Mouse (Mus musculus) midbrain, postnatal 0 days (tissue): ENCODE data around the gene Vps13c. TPM values are rescaled to one million over a fixed set of nuclear protein-coding genes. Genes with fewer than 3 reads are reported as not detected.

Source experiments
- ATAC-seq: fragments of 200-750 bp; cut with Nextera tagmentation; 2 replicates; pipeline ENCODE4 v1.8.0; 2017; ENCODE audit warnings: moderate number of reproducible peaks, mild to moderate bottlenecking, moderate TSS enrichment, moderate library complexity; ENCODE audit not compliant: low FRiP score
- DNase-seq: peaks from one replicate; pipeline ENCODE4 v3.0.0-alpha.2; 2015; ENCODE audit warnings: low spot score
- H3K27ac ChIP-seq: fragments of 300-500 bp; sonication (generic); 2 replicates; pipeline ENCODE4 v1.5.1; 2014; ENCODE audit warnings: low read depth, mild to moderate bottlenecking, low read length, mixed read lengths
- H3K27me3 ChIP-seq: fragments of 300-500 bp; sonication (generic); 2 replicates; pipeline ENCODE4 v1.6.1; 2014; ENCODE audit warnings: low read length, control low read depth, mixed read lengths; ENCODE audit not compliant: insufficient read depth
- H3K36me3 ChIP-seq: fragments of 300-500 bp; sonication (generic); 2 replicates; pipeline ENCODE4 v1.6.1; 2014; ENCODE audit warnings: low read length, control low read depth, mixed read lengths; ENCODE audit not compliant: insufficient read depth
- H3K4me1 ChIP-seq: fragments of 300-500 bp; sonication (generic); 2 replicates; pipeline ENCODE4 v1.6.1; 2014; ENCODE audit warnings: mild to moderate bottlenecking, control low read depth, antibody characterized with exemption, low read length, mixed read lengths; ENCODE audit not compliant: insufficient read depth
- H3K4me2 ChIP-seq: fragments of 300-500 bp; sonication (generic); 2 replicates; pipeline ENCODE4 v1.6.1; 2014; ENCODE audit warnings: low read depth, mild to moderate bottlenecking, low read length, mixed read lengths; ENCODE audit not compliant: poor library complexity, severe bottlenecking
- H3K4me3 ChIP-seq: fragments of 300-500 bp; sonication (generic); 2 replicates; pipeline ENCODE4 v1.5.1; 2014; ENCODE audit warnings: low read depth, mild to moderate bottlenecking, low read length, moderate library complexity
- H3K9ac ChIP-seq: fragments of 300-500 bp; sonication (generic); replicated peaks from 2 replicates; pipeline ENCODE4 v1.6.1; 2014; ENCODE audit warnings: mild to moderate bottlenecking, low read length, moderate library complexity, mixed read lengths; ENCODE audit not compliant: poor library complexity, severe bottlenecking
- H3K9me3 ChIP-seq: fragments of 300-500 bp; sonication (generic); 2 replicates; pipeline ENCODE4 v1.6.1; 2016; ENCODE audit warnings: low read length, control low read depth
- CTCF ChIP-seq: IDR thresholded peaks from 2 replicates; pipeline ENCODE4 v1.5.1; 2016; ENCODE audit warnings: antibody characterized with exemption, mild to moderate bottlenecking
- WGBS: fragments of 180-500 bp; shearing (Covaris S2); extraction: QIAGEN DNeasy Blood & Tissue Kit; methylation state at CpG from one replicate; pipeline ENCODE4 v1.1.7; 2014; 5-methylcytosine and 5-hydroxymethylcytosine counted together
- polyA plus RNA-seq: library from polyadenylated mRNA; unstranded; fragments of >200 nt; fragmentation: Nextera tagmentation; extraction: Ambion mirVana; gene quantifications from 2 replicates; pipeline ENCODE4 v1.2.1, GENCODE M21; 2015
- total RNA-seq: library from RNA; depleted of rRNA; stranded (reverse); fragments of >200 nt; gene quantifications from 2 replicates; pipeline ENCODE4 v1.2.3, GENCODE M21; 2014

Gene Vps13c
- total and polyA plus RNA-seq, 2 experiments from 2014 or later, result 8.4 to 31.5 TPM

GRCm38 (mm10) chr9:67922350-67922749 is 82.2 kb downstream of the Vps13c start:
- Histone ChIP-seq H3K9me3 (no peaks in the 10 kb centered on the region), H3K27me3 (no peaks in the 10 kb centered on the region), H3K4me3 (no peak overlapping the region), H3K9ac (no peak overlapping the region), H3K36me3 (peaks cover 19% of the 10 kb centered on the region), H3K4me2 (no peak overlapping the region), H3K27ac (no peak overlapping the region), H3K4me1 (no peaks in the 10 kb centered on the region)
- no peak for TF ChIP-seq CTCF
- ATAC-seq (no peak), DNase-seq (peak; percentile 37)
- WGBS, result 50% methylated on average over 5 of the region's 5 CpGs

DNA sequence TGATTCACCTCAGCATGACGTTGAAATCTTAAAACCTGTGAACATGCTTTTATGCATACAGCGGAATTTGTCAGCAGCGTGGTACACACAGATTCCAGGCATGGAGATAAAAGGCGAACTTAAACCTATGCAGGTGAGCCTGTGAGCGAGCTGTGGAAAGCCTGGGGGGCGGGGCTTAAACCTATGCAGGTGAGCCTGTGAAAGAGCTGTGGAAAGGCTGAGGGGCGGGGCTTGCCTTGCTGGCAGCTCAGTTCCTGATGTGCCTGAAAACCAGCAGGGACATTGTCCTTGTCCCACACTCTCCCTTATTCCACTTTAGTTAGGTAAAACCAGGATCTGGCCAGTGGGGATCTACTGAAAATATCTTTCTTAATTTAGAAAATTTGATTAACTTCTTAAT is 90.4 kb downstream of the Vps13c start:
- Histone ChIP-seq H3K4me2 (no peak overlapping the region), H3K9me3 (no peaks in the 10 kb centered on the region), H3K36me3 (peaks cover 23% of the 10 kb centered on the region), H3K27me3 (no peaks in the 10 kb centered on the region), H3K27ac (no peak overlapping the region), H3K9ac (no peak overlapping the region), H3K4me3 (no peak overlapping the region), H3K4me1 (no peaks in the 10 kb centered on the region)
- DNase-seq (no peak), ATAC-seq (no peak)
- 76% methylated on average over 7 of the region's 7 CpGs for WGBS
- no peak for TF ChIP-seq CTCF

DNA sequence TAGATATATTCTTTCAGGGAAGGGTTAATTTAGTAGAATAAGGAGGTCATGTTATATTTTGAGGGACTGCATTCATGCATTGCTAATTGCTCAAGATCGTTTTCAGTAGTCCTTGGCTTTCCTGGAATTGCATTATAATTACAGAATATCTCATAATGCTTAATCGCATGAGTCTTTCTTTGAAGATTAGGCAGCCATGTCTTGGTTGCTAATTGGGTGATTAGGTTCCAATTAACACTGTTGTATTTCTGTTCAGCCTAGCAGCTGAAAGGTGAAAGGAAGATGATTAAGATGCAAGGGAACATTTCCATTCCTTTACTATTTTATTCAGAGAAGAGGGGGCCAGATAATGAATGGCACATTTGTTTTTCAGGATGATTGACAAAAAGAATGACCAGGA is 97.1 kb downstream of the Vps13c start:
- Histone ChIP-seq H3K4me2 (no peak overlapping the region), H3K9me3 (no peaks in the 10 kb centered on the region), H3K27me3 (no peaks in the 10 kb centered on the region), H3K4me1 (no peaks in the 10 kb centered on the region), H3K27ac (no peak overlapping the region), H3K9ac (no peak overlapping the region), H3K36me3 (peaks cover 6% of the 10 kb centered on the region; the same call in 1 of the 2 replicates), H3K4me3 (no peak overlapping the region)
- no peak for TF ChIP-seq CTCF
- DNase-seq, result no peak
- 48% methylated on average over 2 of the region's 2 CpGs for WGBS
- ATAC-seq, result no peak

DNA sequence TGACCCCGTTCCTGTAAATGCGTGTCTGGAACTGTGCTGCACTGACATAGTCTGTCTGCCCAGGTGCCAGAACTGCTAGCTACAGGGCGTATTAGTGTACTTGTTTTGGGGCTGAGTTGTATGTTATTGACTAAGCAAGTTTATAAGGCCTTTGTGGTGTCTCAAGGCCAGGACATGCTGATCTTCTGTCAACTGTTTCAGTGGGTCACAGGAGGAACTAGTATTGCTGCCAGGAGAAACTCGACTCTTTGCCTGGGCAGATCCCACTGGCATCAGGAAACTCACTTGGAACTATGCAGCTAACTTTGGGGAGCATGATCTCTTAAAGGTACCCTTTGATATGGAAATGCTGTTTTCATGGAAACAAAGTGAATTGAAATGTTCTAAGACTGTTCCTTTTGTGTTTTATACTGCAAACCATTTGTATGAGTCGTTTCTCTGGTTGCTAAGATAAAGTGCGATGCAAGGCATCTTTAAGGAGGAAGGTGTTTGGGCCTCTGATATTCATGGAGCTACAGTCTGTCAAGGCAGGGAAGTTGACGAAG is 115.3 kb downstream of the Vps13c start:
- Histone ChIP-seq H3K4me3 (no peak overlapping the region), H3K4me2 (no peak overlapping the region), H3K9ac (no peak overlapping the region), H3K36me3 (peaks cover 42% of the 10 kb centered on the region; the same call in 1 of the 2 replicates), H3K9me3 (no peaks in the 10 kb centered on the region), H3K4me1 (no peaks in the 10 kb centered on the region), H3K27ac (no peak overlapping the region), H3K27me3 (no peaks in the 10 kb centered on the region)
- TF ChIP-seq CTCF, result no peak
- no peak for DNase-seq
- no peak for ATAC-seq
- WGBS, result 72% methylated on average over 7 of the region's 7 CpGs

DNA sequence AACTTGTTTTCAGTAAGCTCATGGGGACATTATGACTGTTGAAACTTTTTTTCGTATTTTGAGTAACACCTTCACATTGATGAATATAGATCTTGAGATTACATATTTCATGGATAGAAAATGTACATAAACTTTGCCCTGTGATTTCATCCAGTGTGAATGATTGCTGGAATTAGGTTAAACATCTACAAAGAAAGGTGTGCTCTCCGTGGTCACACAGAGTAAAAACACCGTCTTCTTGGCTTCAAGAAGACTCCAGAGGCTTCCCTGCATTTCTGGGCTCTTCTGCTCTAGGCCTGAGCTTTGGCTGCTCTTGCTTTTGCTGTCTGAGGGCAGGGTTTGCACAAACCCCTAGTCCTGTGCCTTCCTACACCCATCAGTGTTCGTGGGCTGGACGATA is 121.8 kb downstream of the Vps13c start:
- peaks cover 21% of the 10 kb centered on the region; the same call in 1 of the 2 replicates for H3K36me3 ChIP-seq
- no peaks in the 10 kb centered on the region for H3K4me1 ChIP-seq
- TF ChIP-seq CTCF, result no peak
- H3K4me3 ChIP-seq, result no peak overlapping the region
- DNase-seq (no peak), ATAC-seq (no peak)
- H3K27me3 ChIP-seq, result no peaks in the 10 kb centered on the region
- H3K27ac ChIP-seq, result no peak overlapping the region
- no peak overlapping the region for H3K9ac ChIP-seq
- H3K4me2 ChIP-seq, result no peak overlapping the region
- WGBS, result 98% methylated on average over 5 of the region's 5 CpGs
- no peaks in the 10 kb centered on the region for H3K9me3 ChIP-seq

DNA sequence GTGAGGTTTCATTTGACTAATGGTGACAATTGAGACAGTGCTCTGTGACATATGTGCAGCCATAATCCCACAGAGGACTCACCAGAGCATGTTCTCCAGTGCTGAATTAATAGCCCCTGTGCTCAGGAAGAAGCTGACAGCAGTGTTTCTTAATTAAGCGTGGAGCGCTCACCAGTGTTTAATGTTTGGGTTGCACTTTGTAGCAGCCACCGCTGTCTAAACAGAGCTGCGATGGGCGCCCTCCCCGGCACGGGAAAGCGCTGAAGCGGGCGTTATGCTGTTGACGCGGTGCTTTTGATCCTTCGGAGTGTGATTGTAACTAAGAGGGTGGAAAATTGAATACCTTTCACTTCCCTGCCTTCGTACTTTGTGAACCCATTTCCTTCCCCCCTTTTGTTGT is 125.7 kb downstream of the Vps13c start:
- 34% methylated on average over 14 of the region's 14 CpGs for WGBS
- DNase-seq (peak; percentile 51), ATAC-seq (no peak)
- no peak overlapping the region for H3K9ac ChIP-seq
- H3K4me1 ChIP-seq, result no peaks in the 10 kb centered on the region
- H3K27ac ChIP-seq, result no peak overlapping the region
- H3K4me3 ChIP-seq, result no peak overlapping the region
- no peak overlapping the region for H3K4me2 ChIP-seq
- no peaks in the 10 kb centered on the region for H3K9me3 ChIP-seq
- no peaks in the 10 kb centered on the region for H3K27me3 ChIP-seq
- H3K36me3 ChIP-seq, result peaks cover 13% of the 10 kb centered on the region; the same call in 1 of the 2 replicates
- TF ChIP-seq CTCF, result no peak
